8 mouse cellular contexts compared by ENCODE assay signal in the genomic region with DNA sequence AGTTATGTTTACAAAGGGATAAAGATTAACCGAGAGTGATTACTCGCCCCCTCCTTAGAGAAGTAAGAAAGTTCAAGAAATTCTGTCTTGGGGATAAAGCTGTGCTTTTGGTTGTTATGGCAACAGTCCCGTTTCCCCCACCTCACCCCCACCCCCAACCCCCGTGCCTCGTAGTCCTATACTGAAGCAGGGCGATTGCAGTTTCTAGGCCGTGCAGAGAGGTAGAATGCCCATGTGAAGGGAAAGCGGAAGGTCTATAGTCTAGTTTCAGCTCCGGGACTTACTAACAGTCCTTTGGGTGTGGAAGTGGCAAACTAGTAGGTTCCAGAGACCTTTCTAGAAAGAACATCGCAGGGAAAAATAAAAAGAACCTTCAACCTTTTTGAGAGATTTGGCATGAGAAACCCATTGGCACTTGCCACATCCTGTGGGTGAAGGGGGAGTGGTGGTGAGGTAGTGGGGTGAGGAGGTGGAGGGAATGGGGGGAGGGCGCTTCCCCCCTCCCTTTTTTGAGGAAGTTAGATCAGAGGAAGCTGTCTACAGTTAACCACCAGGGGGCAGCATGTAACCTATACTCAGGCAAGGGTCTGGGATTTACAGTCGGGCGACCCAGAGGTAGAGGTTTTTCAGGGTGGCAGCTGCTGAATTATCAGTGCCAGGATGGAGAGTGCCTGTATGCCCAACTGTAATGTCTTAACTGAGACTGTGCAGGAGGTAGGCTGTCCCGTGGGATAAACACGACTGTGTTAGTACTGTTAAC. TPM values are rescaled to one million over a fixed set of nuclear protein-coding genes. Genes with fewer than 3 reads are reported as not detected.
DNase-seq lines count a peak whose midpoint lies in the region; ATAC-seq lines count a peak whose summit lies in the region.

No protein-coding gene starts in this region.

- DNase-seq in A20 (ENCODE audit: low read depth, low spot score), result peak; percentile 82
- peak; percentile 15 for DNase-seq in adrenal gland, adult 8-10 months
- DNase-seq in embryonic facial prominence, embryonic 11.5 days (ENCODE audit: low spot score), result peak; percentile 87
- peak; percentile 31 to 46 for DNase-seq in heart, adult 9 months (ENCODE audit: low spot score in 2 of 2)
- DNase-seq in kidney, adult 9 months, result peak; percentile 70
- DNase-seq in spleen, postnatal 10 days (ENCODE audit: low spot score in 2 of 2), result peak; percentile 50 to 82

- no peak overlapping the region for H3K27ac ChIP-seq in embryonic facial prominence, embryonic 11.5 days (replicated peaks; ENCODE audit: low read depth, low read length)
- H3K27ac ChIP-seq in limb, embryonic 13.5 days, result no peak overlapping the region
- no peak overlapping the region for H3K27ac ChIP-seq in midbrain, embryonic 15.5 days

- H3K4me3 ChIP-seq in embryonic facial prominence, embryonic 11.5 days (ENCODE audit: low read depth, low read length), result no peak overlapping the region
- peak overlapping the region; percentile 15; the same call in 1 of the 2 replicates for H3K4me3 ChIP-seq in limb, embryonic 13.5 days
- H3K4me3 ChIP-seq in midbrain, embryonic 15.5 days, result no peak overlapping the region

- H3K36me3 ChIP-seq in embryonic facial prominence, embryonic 11.5 days (replicated peaks; ENCODE audit: control insufficient read depth, insufficient read depth, low read depth, low read length), result no peaks in the 10 kb centered on the region
- no peaks in the 10 kb centered on the region for H3K36me3 ChIP-seq in limb, embryonic 13.5 days
- H3K36me3 ChIP-seq in midbrain, embryonic 15.5 days (replicated peaks), result no peaks in the 10 kb centered on the region

- 12% methylated on average over 15 of the region's 15 CpGs for WGBS in embryonic facial prominence, embryonic 11.5 days
- 18% methylated on average over 15 of the region's 15 CpGs for WGBS in limb, embryonic 13.5 days
- 9% methylated on average over 15 of the region's 15 CpGs for WGBS in midbrain, embryonic 15.5 days

- no peaks in the 10 kb centered on the region for H3K9me3 ChIP-seq in embryonic facial prominence, embryonic 11.5 days (replicated peaks; ENCODE audit: control insufficient read depth, low read length)
- no peaks in the 10 kb centered on the region for H3K9me3 ChIP-seq in limb, embryonic 13.5 days
- no peaks in the 10 kb centered on the region for H3K9me3 ChIP-seq in midbrain, embryonic 15.5 days

- H3K4me1 ChIP-seq in embryonic facial prominence, embryonic 11.5 days (ENCODE audit: control insufficient read depth, insufficient read depth, low read length), result no peaks in the 10 kb centered on the region
- peaks cover 4% of the 10 kb centered on the region; the same call in 1 of the 2 replicates for H3K4me1 ChIP-seq in limb, embryonic 13.5 days
- peaks cover 14% of the 10 kb centered on the region for H3K4me1 ChIP-seq in midbrain, embryonic 15.5 days

- no peak; the same call in 1 of the 2 replicates for ATAC-seq in embryonic facial prominence, embryonic 11.5 days (replicated peaks; ENCODE audit: insufficient number of reproducible peaks, low FRiP score, low TSS enrichment, low read depth)
- ATAC-seq in limb, embryonic 13.5 days (ENCODE audit: low FRiP score, low read depth), result peak; percentile 28; the same call in 1 of the 2 replicates
- ATAC-seq in midbrain, embryonic 15.5 days (replicated peaks), result peak; percentile 65

- H3K9ac ChIP-seq in embryonic facial prominence, embryonic 11.5 days (replicated peaks; ENCODE audit: low read length), result no peak overlapping the region
- 0 out of 2 replicates have a peak overlapping the region, but pooled peaks have one; percentile 31 for H3K9ac ChIP-seq in limb, embryonic 13.5 days
- no peak overlapping the region for H3K9ac ChIP-seq in midbrain, embryonic 15.5 days

- H3K27me3 ChIP-seq in embryonic facial prominence, embryonic 11.5 days (ENCODE audit: control insufficient read depth, insufficient read depth, low read length), result peaks cover 2% of the 10 kb centered on the region; the same call in 1 of the 2 replicates
- H3K27me3 ChIP-seq in limb, embryonic 13.5 days, result peaks cover 24% of the 10 kb centered on the region
- H3K27me3 ChIP-seq in midbrain, embryonic 15.5 days (replicated peaks), result peaks cover 10% of the 10 kb centered on the region; the same call in 1 of the 2 replicates

- peak overlapping the region; percentile 35 for H3K4me2 ChIP-seq in embryonic facial prominence, embryonic 11.5 days (ENCODE audit: low read depth, low read length)
- peak overlapping the region; percentile 49 for H3K4me2 ChIP-seq in limb, embryonic 13.5 days (replicated peaks)
- peak overlapping the region; percentile 32 for H3K4me2 ChIP-seq in midbrain, embryonic 15.5 days

RNA-seq across cellular contexts. Expression of gene Pdzd8, which starts 43.4 kb away (rescaled TPM):
- 10 to 100 TPM; 31.1 to 37.7 (median 35.6) TPM for total RNA-seq in adrenal gland, adult 8-10 months (2022)
- 17.0 and 18.0 TPM in 2 replicates for polyA plus RNA-seq in embryonic facial prominence, embryonic 11.5 days (2014; fragmentation: Nextera tagmentation; extraction: Ambion mirVana)
- polyA plus RNA-seq in limb, embryonic 13.5 days (2015; fragmentation: Nextera tagmentation; extraction: Ambion mirVana), result 11.4 and 11.8 TPM in 2 replicates
- polyA plus RNA-seq in midbrain, embryonic 15.5 days (2015; fragmentation: Nextera tagmentation; extraction: Ambion mirVana), result 9.9 and 10.3 TPM in 2 replicates

Comparison
In these comparisons a context has a peak if more than half of its experiments do, and no peak if none do; other contexts are left out.
1. DNase-seq: peak in every context shown above with its lines; median percentile 87 in embryonic facial prominence, embryonic 11.5 days; 82 in A20; 70 in kidney, adult 9 months; 66 in spleen, postnatal 10 days; 38 in heart, adult 9 months; 15 in adrenal gland, adult 8-10 months.